Mouse (Mus musculus): ENCODE data around the gene Gm44790. TPM values are rescaled to one million over a fixed set of nuclear protein-coding genes. Genes with fewer than 3 reads are reported as not detected.

The Gm44790 gene
- total RNA-seq, 1 experiment from 2014 or later: not detected

- ATAC-seq (replicated peaks; ENCODE audit: low read depth, poor library complexity, severe bottlenecking): no peak
Measured at GRCm38 (mm10) chr6:86402681-86403607, 23.5 kb upstream of the Gm44790 start.

- peak; percentile 40 for ATAC-seq (replicated peaks; ENCODE audit: low read depth, poor library complexity, severe bottlenecking)
Measured at GRCm38 (mm10) chr6:86403728-86404099, 22.7 kb upstream of the Gm44790 start.

GRCm38 (mm10) chr6:86404100-86404861, 22.2 kb upstream of the Gm44790 start, which contains the start of gene Tia1:
Gene Tia1, plus strand, starts transcription at chr6:86404219.
- peak; percentile 90 for ATAC-seq (replicated peaks; ENCODE audit: low read depth, poor library complexity, severe bottlenecking)

GRCm38 (mm10) chr6:86404996-86405395, 21.5 kb upstream of the Gm44790 start:
- no peak for ATAC-seq (replicated peaks; ENCODE audit: low read depth, poor library complexity, severe bottlenecking)

GRCm38 (mm10) chr6:86406306-86406705, 20.2 kb upstream of the Gm44790 start:
- ATAC-seq (replicated peaks; ENCODE audit: low read depth, poor library complexity, severe bottlenecking): no peak

GRCm38 (mm10) chr6:86418711-86419110, 7.7 kb upstream of the Gm44790 start:
- ATAC-seq (replicated peaks; ENCODE audit: low read depth, poor library complexity, severe bottlenecking): peak; percentile 63; the same call in 1 of the 2 replicates

GRCm38 (mm10) chr6:86419239-86419638, 7.2 kb upstream of the Gm44790 start:
- no peak for ATAC-seq (replicated peaks; ENCODE audit: low read depth, poor library complexity, severe bottlenecking)

- ATAC-seq (replicated peaks; ENCODE audit: low read depth, poor library complexity, severe bottlenecking): peak; percentile 83
Measured at GRCm38 (mm10) chr6:86420491-86420890, 6.0 kb upstream of the Gm44790 start.

- ATAC-seq (replicated peaks; ENCODE audit: low read depth, poor library complexity, severe bottlenecking): no peak
Measured at GRCm38 (mm10) chr6:86431531-86431930, 5.1 kb downstream of the Gm44790 start.

- no peak for ATAC-seq (replicated peaks; ENCODE audit: low read depth, poor library complexity, severe bottlenecking)
Measured at GRCm38 (mm10) chr6:86433696-86434095, 7.2 kb downstream of the Gm44790 start.

- ATAC-seq (replicated peaks; ENCODE audit: low read depth, poor library complexity, severe bottlenecking): peak; percentile 62
Measured at GRCm38 (mm10) chr6:86437711-86438110, 11.3 kb downstream of the Gm44790 start.

GRCm38 (mm10) chr6:86438272-86439118, 12.0 kb downstream of the Gm44790 start, which contains the start of gene C87436:
Gene C87436, plus strand, starts transcription at chr6:86438374.
- peak; percentile 86 for ATAC-seq (replicated peaks; ENCODE audit: low read depth, poor library complexity, severe bottlenecking)

GRCm38 (mm10) chr6:86439119-86439496, 12.7 kb downstream of the Gm44790 start:
- no peak for ATAC-seq (replicated peaks; ENCODE audit: low read depth, poor library complexity, severe bottlenecking)

- no peak for ATAC-seq (replicated peaks; ENCODE audit: low read depth, poor library complexity, severe bottlenecking)
Measured at GRCm38 (mm10) chr6:86439531-86439930, 13.1 kb downstream of the Gm44790 start.

- ATAC-seq (replicated peaks; ENCODE audit: low read depth, poor library complexity, severe bottlenecking): no peak
Measured at GRCm38 (mm10) chr6:86441571-86441970, 15.1 kb downstream of the Gm44790 start.

GRCm38 (mm10) chr6:86445551-86445950, 19.1 kb downstream of the Gm44790 start:
- ATAC-seq (replicated peaks; ENCODE audit: low read depth, poor library complexity, severe bottlenecking): no peak

GRCm38 (mm10) chr6:86446927-86447568, 20.6 kb downstream of the Gm44790 start:
- ATAC-seq (replicated peaks; ENCODE audit: low read depth, poor library complexity, severe bottlenecking): peak; percentile 54; the same call in 1 of the 2 replicates

GRCm38 (mm10) chr6:86456727-86457126, 30.3 kb downstream of the Gm44790 start:
- no peak for ATAC-seq (replicated peaks; ENCODE audit: low read depth, poor library complexity, severe bottlenecking)

- no peak for ATAC-seq (replicated peaks; ENCODE audit: low read depth, poor library complexity, severe bottlenecking)
Measured at GRCm38 (mm10) chr6:86463079-86463478, 36.6 kb downstream of the Gm44790 start.

All from common myeloid progenitor, adult 5-6 weeks (primary cell).